9 mouse cellular contexts compared by ENCODE assay signal in the genomic region with DNA sequence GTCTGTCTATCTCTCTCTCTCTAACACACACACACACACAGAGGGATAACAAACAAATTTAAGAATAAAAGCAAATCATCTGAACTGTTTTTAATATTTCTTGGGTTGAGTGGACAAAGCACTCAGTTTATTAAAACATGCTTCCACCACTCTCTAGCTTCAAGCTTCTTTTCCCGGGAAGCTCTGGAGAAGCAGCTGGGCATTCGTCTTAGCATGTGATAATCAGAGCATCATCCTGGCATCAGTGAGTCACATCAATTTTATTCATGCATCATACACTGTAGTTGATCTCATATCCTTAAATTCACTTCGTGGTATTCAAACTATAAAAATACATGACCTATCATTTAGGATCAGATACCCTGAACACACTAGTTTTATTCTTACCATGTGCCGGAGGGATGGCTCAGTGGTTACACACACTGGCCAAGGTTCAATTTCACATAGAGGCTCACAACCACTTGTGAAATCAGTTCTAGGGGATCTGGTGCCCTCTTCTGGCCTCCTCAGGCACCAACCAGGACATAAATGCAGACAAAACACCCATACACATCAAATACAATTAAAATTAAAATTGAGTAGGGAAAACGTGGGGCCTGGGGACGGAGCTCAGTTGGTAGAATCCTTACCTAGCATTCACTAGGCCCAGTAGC.
DNase-seq lines count a peak whose midpoint lies in the region; TF ChIP-seq lines count a peak whose summit lies in the region.
"Had no signal": no experiment of that assay in that cellular context is flagged by ENCODE, and none has a peak within 500 bp of the region (broad histone marks: within the 10 kb centered on the region; RNA-seq: fewer than 3 reads in every experiment).

No protein-coding gene starts in this region.

- peak; percentile 46 for DNase-seq in gastrocnemius, adult 18-20 months (ENCODE audit: low spot score)
- DNase-seq in gastrocnemius, postnatal 4 days (ENCODE audit: low spot score in 2 of 2), result no peak
- peak; percentile 53 for DNase-seq in thymus, adult 2 months
- no peak for DNase-seq in thymus, adult 18-20 months
- DNase-seq in kidney, postnatal 4 days, result peak; percentile 46 to 68
- DNase-seq in urinary bladder, postnatal 14 days (ENCODE audit: low spot score), result no peak
- no peak for DNase-seq in gastrocnemius, adult 8-10 months (ENCODE audit: low spot score in 2 of 2)
- no peak for DNase-seq in layer of hippocampus, adult 9-11 months

- 73% methylated on average over 6 of the region's 6 CpGs for WGBS in thymus, adult 2 months

- peaks cover 9% of the 10 kb centered on the region for H3K4me1 ChIP-seq in thymus, adult 2 months (replicated peaks; ENCODE audit: control insufficient read depth, insufficient read depth, low read length)

- H3K36me3 ChIP-seq in thymus, adult 2 months (ENCODE audit: control insufficient read depth, insufficient read depth, low read length), result no peaks in the 10 kb centered on the region

- no peak for TF ChIP-seq POLR2A in thymus, adult 2 months (IDR thresholded peaks at IDR 0.05; ENCODE audit: control insufficient read depth, extremely low read depth, insufficient read depth, low read length, poor library complexity)

- TF ChIP-seq CTCF in thymus, adult 2 months (IDR thresholded peaks at IDR 0.05; ENCODE audit: borderline replicate concordance, control insufficient read depth, extremely low read depth, insufficient read depth, low read length, poor library complexity), result no peak

- H3K4me3 ChIP-seq in thymus, adult 2 months (ENCODE audit: control insufficient read depth, insufficient read depth, low read length), result no peak overlapping the region
- H3K4me3 ChIP-seq: neural tube, embryonic 13.5 days had no signal

- H3K27ac ChIP-seq in thymus, adult 2 months (ENCODE audit: control insufficient read depth, insufficient read depth, low read length), result no peak overlapping the region

- H3K27me3 ChIP-seq in thymus, adult 2 months (ENCODE audit: control insufficient read depth, insufficient read depth, low read length), result no peaks in the 10 kb centered on the region
- H3K27me3 ChIP-seq: neural tube, embryonic 13.5 days had no signal

Comparison
In these comparisons a context has a peak if more than half of its experiments do, and no peak if none do; other contexts are left out.
1. DNase-seq: peak in gastrocnemius, adult 18-20 months (single experiment), thymus, adult 2 months (single experiment) and kidney, postnatal 4 days (2 of 2); none in gastrocnemius, postnatal 4 days (0 of 2), thymus, adult 18-20 months (0 of 2), urinary bladder, postnatal 14 days (single experiment), gastrocnemius, adult 8-10 months (0 of 2) and layer of hippocampus, adult 9-11 months (single experiment).